Mouse (Mus musculus) left cerebral cortex, postnatal 4 days (tissue): Measurements from ENCODE around the gene Bcl2l11. TPM values are rescaled to one million over a fixed set of nuclear protein-coding genes. Genes with fewer than 3 reads are reported as not detected.
"Not testable (repeated sequence)": the region's sequence is repeated elsewhere in the genome, so short reads cannot be mapped to it uniquely, and the experiment has no call there.

Source experiments
- DNase-seq: peaks from one replicate; pipeline ENCODE4 v3.0.0-alpha.2; 2022
- intact Hi-C: fragments of 180-260 bp; cut with DNase I; formaldehyde crosslinking; loops from one replicate; pipeline ENCODE4 v1.15.1; 2025
- total RNA-seq, 2 experiments: library from RNA; stranded (reverse); gene quantifications; 2 replicates each; pipeline ENCODE4 v1.2.3; 2021

Bcl2l11 gene
- total RNA-seq, 2 experiments from 2014 or later = 7.1 to 8.9 TPM

GRCm38 (mm10) chr2:128169972-128170371, 44.1 kb downstream of the Bcl2l11 start:
- peak; percentile 65 for DNase-seq
- intact Hi-C loops = no loop called here

GRCm38 (mm10) chr2:128170614-128171013, 44.8 kb downstream of the Bcl2l11 start:
- intact Hi-C loops = no loop called here
- no peak for DNase-seq

- DNase-seq = peak; percentile 62
- intact Hi-C loops = no loop called here
Measured at GRCm38 (mm10) chr2:128172266-128172665, 46.4 kb downstream of the Bcl2l11 start.

GRCm38 (mm10) chr2:128174176-128174575, 48.3 kb downstream of the Bcl2l11 start:
- DNase-seq = no peak
- intact Hi-C loops = no loop called here

- intact Hi-C loops = no loop called here
- no peak for DNase-seq
Measured at GRCm38 (mm10) chr2:128174604-128175342, 48.9 kb downstream of the Bcl2l11 start.

- intact Hi-C loops = no loop called here
Measured at GRCm38 (mm10) chr2:128175625-128176024, 49.8 kb downstream of the Bcl2l11 start.

GRCm38 (mm10) chr2:128176391-128177044, 50.7 kb downstream of the Bcl2l11 start:
- intact Hi-C loops = no loop called here

More at GRCm38 (mm10) chr2:128175625-128176024, 49.8 kb downstream of the Bcl2l11 start:
- no peak for DNase-seq

GRCm38 (mm10) chr2:128177241-128177661, 51.4 kb downstream of the Bcl2l11 start:
- intact Hi-C loops = no loop called here

More at GRCm38 (mm10) chr2:128176391-128177044, 50.7 kb downstream of the Bcl2l11 start:
- DNase-seq = peak; percentile 32

GRCm38 (mm10) chr2:128179126-128179807, 53.4 kb downstream of the Bcl2l11 start:
- intact Hi-C loops = no loop called here
- DNase-seq = peak; percentile 51

More at GRCm38 (mm10) chr2:128177241-128177661, 51.4 kb downstream of the Bcl2l11 start:
- peak; percentile 83 for DNase-seq

- no peak for DNase-seq
- intact Hi-C loops = no loop called here
Measured at GRCm38 (mm10) chr2:128179808-128180379, 54.1 kb downstream of the Bcl2l11 start.

GRCm38 (mm10) chr2:128182181-128182580, 56.3 kb downstream of the Bcl2l11 start:
- intact Hi-C loops, DNase-seq: not testable (repeated sequence)

- intact Hi-C loops = no loop called here
Measured at GRCm38 (mm10) chr2:128182751-128183150, 56.9 kb downstream of the Bcl2l11 start.

GRCm38 (mm10) chr2:128183762-128184161, 57.9 kb downstream of the Bcl2l11 start:
- intact Hi-C loops = no loop called here

More at GRCm38 (mm10) chr2:128182751-128183150, 56.9 kb downstream of the Bcl2l11 start:
- no peak for DNase-seq

GRCm38 (mm10) chr2:128185942-128186341, 60.1 kb downstream of the Bcl2l11 start:
- intact Hi-C loops = no loop called here
- no peak for DNase-seq

More at GRCm38 (mm10) chr2:128183762-128184161, 57.9 kb downstream of the Bcl2l11 start:
- DNase-seq = no peak

- intact Hi-C loops = no loop called here
- DNase-seq = no peak
Measured at GRCm38 (mm10) chr2:128187277-128187676, 61.4 kb downstream of the Bcl2l11 start.

GRCm38 (mm10) chr2:128188461-128188860, 62.6 kb downstream of the Bcl2l11 start:
- DNase-seq = no peak
- intact Hi-C loops = no loop called here

GRCm38 (mm10) chr2:128189691-128190090, 63.9 kb downstream of the Bcl2l11 start:
- DNase-seq = no peak
- intact Hi-C loops = no loop called here

GRCm38 (mm10) chr2:128190196-128190595, 64.4 kb downstream of the Bcl2l11 start:
- intact Hi-C loops = no loop called here
- no peak for DNase-seq

GRCm38 (mm10) chr2:128193411-128193810, 67.6 kb downstream of the Bcl2l11 start:
- intact Hi-C loops = no loop called here

GRCm38 (mm10) chr2:128197379-128197778, 71.5 kb downstream of the Bcl2l11 start:
- no peak for DNase-seq
- intact Hi-C loops = no loop called here

More at GRCm38 (mm10) chr2:128193411-128193810, 67.6 kb downstream of the Bcl2l11 start:
- no peak for DNase-seq

GRCm38 (mm10) chr2:128203147-128203546, 77.3 kb downstream of the Bcl2l11 start:
- no peak for DNase-seq

More at GRCm38 (mm10) chr2:128203147-128203546, 77.3 kb downstream of the Bcl2l11 start:
- intact Hi-C loops = no loop called here
